Mouse (Mus musculus): ENCODE measurements around the gene Ctss.

Ctss gene

GRCm38 (mm10) chr3:95526622-95527211 is at the start of gene Ctss:
Gene Ctss, plus strand, starts transcription at chr3:95526786.
- peak in 1 of 2 experiments; percentile 13 for DNase-seq (ENCODE audit: low spot score in 2 of 2)

GRCm38 (mm10) chr3:95478966-95479365 is 47.6 kb upstream of the Ctss start:
- DNase-seq (ENCODE audit: low spot score in 2 of 2): no peak

- no peak for DNase-seq (ENCODE audit: low spot score in 2 of 2)
Measured at GRCm38 (mm10) chr3:95486421-95486820, 40.2 kb upstream of the Ctss start.

- DNase-seq (ENCODE audit: low spot score in 2 of 2): no peak
Measured at GRCm38 (mm10) chr3:95488679-95489078, 37.9 kb upstream of the Ctss start.

- DNase-seq (ENCODE audit: low spot score in 2 of 2): no peak
Measured at GRCm38 (mm10) chr3:95490238-95490637, 36.3 kb upstream of the Ctss start.

GRCm38 (mm10) chr3:95494342-95494741 is 32.2 kb upstream of the Ctss start:
- no peak for DNase-seq (ENCODE audit: low spot score in 2 of 2)

GRCm38 (mm10) chr3:95498229-95498628 is 28.4 kb upstream of the Ctss start:
- DNase-seq (ENCODE audit: low spot score in 2 of 2): peak in 1 of 2 experiments; percentile 26

GRCm38 (mm10) chr3:95499024-95499423 is 27.6 kb upstream of the Ctss start, which contains the start of gene Ctsk:
Gene Ctsk, plus strand, starts transcription at chr3:95499256.
- DNase-seq (ENCODE audit: low spot score in 2 of 2): peak in 1 of 2 experiments; percentile 19

GRCm38 (mm10) chr3:95499496-95500140 is 27.0 kb upstream of the Ctss start:
- DNase-seq (ENCODE audit: low spot score in 2 of 2): no peak

GRCm38 (mm10) chr3:95502312-95502711 is 24.3 kb upstream of the Ctss start:
- no peak for DNase-seq (ENCODE audit: low spot score in 2 of 2)

- no peak for DNase-seq (ENCODE audit: low spot score in 2 of 2)
Measured at GRCm38 (mm10) chr3:95509348-95509747, 17.2 kb upstream of the Ctss start.

- DNase-seq (ENCODE audit: low spot score in 2 of 2): no peak
Measured at GRCm38 (mm10) chr3:95511611-95512180, 14.9 kb upstream of the Ctss start.

GRCm38 (mm10) chr3:95516614-95517041 is 10.0 kb upstream of the Ctss start:
- DNase-seq (ENCODE audit: low spot score in 2 of 2): no peak

GRCm38 (mm10) chr3:95517493-95517898 is 9.1 kb upstream of the Ctss start:
- peak in 1 of 2 experiments; percentile 51 for DNase-seq (ENCODE audit: low spot score in 2 of 2)

- no peak for DNase-seq (ENCODE audit: low spot score in 2 of 2)
Measured at GRCm38 (mm10) chr3:95518891-95519290, 7.7 kb upstream of the Ctss start.

GRCm38 (mm10) chr3:95519315-95519714 is 7.3 kb upstream of the Ctss start:
- DNase-seq (ENCODE audit: low spot score in 2 of 2): no peak

GRCm38 (mm10) chr3:95520100-95520499 is 6.5 kb upstream of the Ctss start:
- no peak for DNase-seq (ENCODE audit: low spot score in 2 of 2)

- DNase-seq (ENCODE audit: low spot score in 2 of 2): peak in 1 of 2 experiments; percentile 12
Measured at GRCm38 (mm10) chr3:95521168-95521567, 5.4 kb upstream of the Ctss start.

GRCm38 (mm10) chr3:95523662-95524061 is 2.9 kb upstream of the Ctss start:
- DNase-seq (ENCODE audit: low spot score in 2 of 2): peak in 1 of 2 experiments; percentile 35

GRCm38 (mm10) chr3:95524673-95525072 is 1.9 kb upstream of the Ctss start:
- DNase-seq (ENCODE audit: low spot score in 2 of 2): no peak

- no peak for DNase-seq (ENCODE audit: low spot score in 2 of 2)
Measured at GRCm38 (mm10) chr3:95526111-95526510, 475 bp upstream of the Ctss start.

GRCm38 (mm10) chr3:95529814-95530213 is 3.2 kb downstream of the Ctss start:
- peak in 1 of 2 experiments; percentile 35 for DNase-seq (ENCODE audit: low spot score in 2 of 2)

- DNase-seq (ENCODE audit: low spot score in 2 of 2): no peak
Measured at GRCm38 (mm10) chr3:95531025-95531424, 4.4 kb downstream of the Ctss start.
